Mouse (Mus musculus) small intestine, adult 2 months (tissue): Measurements from ENCODE around the gene Rexo1.

Experiments used
- CTCF ChIP-seq: fragments of 200-500 bp; IDR thresholded peaks from 2 replicates; pipeline ENCODE4 v1.5.1; 2012; ENCODE audit warnings: low read depth, mild to moderate bottlenecking, control low read depth, inconsistent platforms, low read length, moderate library complexity, mixed read lengths; ENCODE audit not compliant: insufficient replicate concordance, insufficient read length; ENCODE audit errors: extremely low read depth
- POLR2A ChIP-seq: fragments of 200-500 bp; IDR thresholded peaks from 2 replicates; pipeline ENCODE4 v1.6.1; 2012; ENCODE audit warnings: low read depth, mild to moderate bottlenecking, control low read depth, inconsistent platforms, low read length, moderate library complexity

GRCm38 (mm10) chr10:80552364-80552763, 9.0 kb downstream of the Rexo1 start:
- TF ChIP-seq CTCF (no peak), POLR2A (no peak)
